Mouse (Mus musculus): Measurements from ENCODE around the gene Mtmr10. TPM values are rescaled to one million over a fixed set of nuclear protein-coding genes. Genes with fewer than 3 reads are reported as not detected.

The Mtmr10 gene
- total RNA-seq, 2 experiments from 2014 or later: 22.3 to 22.5 TPM

DNA sequence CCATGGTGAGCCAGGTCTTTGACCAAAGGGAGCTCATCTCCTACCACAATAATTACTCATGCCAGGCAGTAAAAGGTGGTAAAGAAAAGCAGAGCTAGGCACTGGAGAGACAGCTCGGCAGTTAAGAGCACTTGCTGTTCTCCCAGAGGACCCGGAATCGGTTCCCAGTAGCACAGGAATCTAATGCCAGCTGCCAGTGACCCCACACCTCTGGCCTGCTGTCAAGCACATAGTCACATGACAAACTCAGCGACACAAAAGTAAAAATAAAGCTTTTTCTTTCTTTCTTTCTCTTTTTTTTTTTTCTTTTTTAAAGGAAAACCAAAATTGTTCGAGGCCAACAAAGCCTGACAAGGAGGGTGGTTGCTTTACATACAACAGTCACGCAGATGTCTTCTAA, 82.4 kb downstream of the Mtmr10 start:
- DNase-seq (ENCODE audit: low spot score in 2 of 2): no peak

DNA sequence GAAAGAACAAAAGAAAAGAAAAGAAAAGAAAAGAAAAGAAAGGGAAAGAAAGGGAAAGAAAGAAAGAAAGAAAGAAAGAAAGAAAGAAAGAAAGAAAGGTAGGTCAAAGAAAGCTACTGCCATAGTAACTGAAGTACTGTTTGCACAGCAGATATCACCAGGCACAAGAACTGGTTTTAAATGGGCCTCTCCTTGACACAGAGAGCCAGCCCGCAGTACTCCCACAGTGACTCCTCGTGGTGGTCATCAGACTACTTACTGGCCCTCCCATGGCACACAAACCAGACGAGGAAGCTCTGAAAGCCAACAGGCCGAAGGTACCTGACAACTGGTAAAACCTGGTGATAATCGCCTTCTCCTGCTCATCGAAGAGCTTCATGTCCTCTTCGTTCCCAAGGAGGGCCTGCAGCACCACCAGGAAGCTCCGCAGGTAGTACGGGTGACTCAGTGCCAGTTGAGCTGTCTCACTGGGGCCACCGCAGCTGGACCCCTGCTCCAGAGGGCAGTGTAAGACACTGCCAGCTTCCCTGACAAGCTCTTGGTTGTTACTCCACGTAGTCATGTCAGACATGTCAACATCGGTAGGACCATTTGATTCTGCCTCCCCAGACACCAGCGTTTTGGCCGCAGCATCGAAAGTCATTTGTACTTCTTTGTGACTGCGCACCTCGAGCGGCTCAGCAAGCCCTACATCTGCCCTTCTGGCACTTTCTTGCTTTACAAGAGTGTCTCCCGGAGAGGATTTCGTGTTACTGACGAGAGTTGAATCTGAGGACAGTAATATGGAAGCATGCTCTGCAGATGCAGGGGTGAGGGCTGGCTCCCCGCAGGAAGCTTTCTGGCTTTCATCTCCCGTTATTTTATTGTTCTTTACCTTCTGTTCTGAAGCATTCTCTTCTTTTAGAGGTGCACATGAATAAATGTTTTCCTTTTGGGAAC, 84.8 kb downstream of the Mtmr10 start:
- DNase-seq (ENCODE audit: low spot score in 2 of 2): no peak

- no peak for DNase-seq (ENCODE audit: low spot score in 2 of 2)
Observed at GRCm38 (mm10) chr7:64373147-64373829, 85.8 kb downstream of the Mtmr10 start.

DNA sequence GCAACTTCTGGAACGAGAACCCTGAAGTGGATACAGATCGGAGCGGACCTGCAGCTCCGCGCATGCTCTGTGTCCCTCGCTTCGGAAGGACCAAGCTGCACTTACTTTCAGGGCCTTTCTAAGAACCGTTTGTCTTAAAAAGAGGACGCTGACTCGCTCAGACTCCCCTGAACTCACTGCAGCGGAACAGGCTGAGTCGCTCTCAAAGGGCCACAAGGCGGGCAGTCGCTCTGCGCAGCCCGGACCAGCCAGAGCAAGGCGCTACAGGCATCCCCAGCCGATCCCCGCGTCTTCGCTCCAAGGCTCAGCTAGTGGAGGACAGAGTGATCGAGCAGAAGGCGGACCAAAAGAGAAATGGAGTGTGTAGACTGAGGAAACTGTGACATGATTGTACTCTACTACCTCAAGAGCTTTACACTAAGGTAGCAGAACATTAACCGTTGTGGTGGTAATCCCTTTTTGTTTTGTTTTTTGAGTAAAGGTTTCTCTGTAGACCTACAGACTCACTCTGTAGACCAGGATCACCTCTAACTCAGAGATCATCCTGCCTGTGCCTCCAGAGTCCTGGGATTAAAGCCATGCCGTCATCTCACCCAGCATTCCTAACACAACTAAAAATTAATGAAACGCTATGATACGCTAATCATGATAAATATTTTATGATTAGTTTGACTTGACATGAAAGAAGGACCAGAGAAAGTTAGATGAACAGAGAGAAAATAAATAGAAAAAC, 86.5 kb downstream of the Mtmr10 start, which contains the start of gene Fan1:
Gene Fan1, minus strand, starts transcription at position 266 of the 733 bp plus-strand sequence.
- DNase-seq (ENCODE audit: low spot score in 2 of 2): peak; percentile 73 to 75

Small RNA genes lying within 50 kb of the gene (microRNA-seq; reads per million reads assigned to microRNA genes)
- not detected for gene Mir6416

Other genes starting within 250 kb of the Mtmr10 start
- not detected for gene Trpm1, start 133.8 kb upstream of the Mtmr10 start, total RNA-seq (2021)
- 10 to 100 TPM; 15.4 to 16.1 TPM for gene Fan1, start 86.4 kb downstream of the Mtmr10 start, total RNA-seq (2021)
- gene Mphosph10, start 104.6 kb downstream of the Mtmr10 start, total RNA-seq (2021): 10 to 100 TPM; 27.5 to 31.1 TPM
- 10 to 100 TPM; 59.1 to 64.7 TPM for gene Mcee, start 105.0 kb downstream of the Mtmr10 start, total RNA-seq (2021)
- 1 to 10 TPM; 7.7 to 8.0 TPM for gene Apba2, start 214.1 kb downstream of the Mtmr10 start, total RNA-seq (2021)

Data from adrenal gland, postnatal 4 days (tissue).